Mouse (Mus musculus): Measurements from ENCODE around the gene Defb28.

DNA sequence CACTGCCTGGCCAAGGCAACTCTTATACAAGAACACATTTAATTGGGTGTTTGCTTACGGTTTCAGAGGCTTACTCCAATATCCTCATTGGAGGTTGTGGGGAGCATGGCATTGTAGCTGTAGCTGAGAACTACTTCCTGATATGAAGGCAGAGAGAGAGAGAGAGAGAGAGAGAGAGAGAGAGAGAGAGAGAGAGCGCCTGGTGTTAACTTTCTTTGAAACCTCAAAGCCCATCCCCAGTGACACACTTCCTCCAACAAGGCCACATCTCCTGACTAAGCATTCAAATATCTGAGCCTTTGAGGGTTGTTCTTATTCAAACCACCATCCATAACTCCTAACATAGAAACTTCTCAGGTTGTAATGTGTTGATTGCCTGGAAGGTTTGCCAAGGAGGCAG, 14.1 kb upstream of the Defb28 start:
- no peak for TF ChIP-seq POLR2A (IDR thresholded peaks at IDR 0.05; ENCODE audit: insufficient read length, low read depth)
- TF ChIP-seq MAX (IDR thresholded peaks at IDR 0.05; ENCODE audit: low read depth), result no peak
- no peak for TF ChIP-seq TCF3 (IDR thresholded peaks at IDR 0.05; ENCODE audit: insufficient read length, low read depth)
- TF ChIP-seq CEBPB (IDR thresholded peaks at IDR 0.05; ENCODE audit: insufficient read depth, poor library complexity, severe bottlenecking), result no peak
- TF ChIP-seq TCF12 (IDR thresholded peaks at IDR 0.05; ENCODE audit: insufficient read depth, poor library complexity, severe bottlenecking), result no peak
- TF ChIP-seq USF1 (IDR thresholded peaks at IDR 0.05; ENCODE audit: low read depth), result no peak
- TF ChIP-seq SRF (IDR thresholded peaks at IDR 0.05; ENCODE audit: control insufficient read depth, insufficient read length, low read depth), result no peak
- no peak for TF ChIP-seq POLR2AphosphoS2 (IDR thresholded peaks at IDR 0.05; ENCODE audit: insufficient read length, low read depth)

Measured in myocyte (in vitro differentiated cells).